Mouse (Mus musculus): ENCODE measurements around the gene Dedd2. TPM values are rescaled to one million over a fixed set of nuclear protein-coding genes. Genes with fewer than 3 reads are reported as not detected.

Gene Dedd2
- polyA plus RNA-seq, 1 experiment from 2014 or later = 11.5 TPM

- H3K4me3 ChIP-seq = no peak overlapping the region
- DNase-seq (ENCODE audit: low spot score) = no peak
- H3K4me1 ChIP-seq = peaks cover 20% of the 10 kb centered on the region
- H3K36me3 ChIP-seq = peaks cover 33% of the 10 kb centered on the region
- H3K27ac ChIP-seq = peak overlapping the region; percentile 26; the same call in 1 of the 2 replicates
- H3K9me3 ChIP-seq (replicated peaks) = no peaks in the 10 kb centered on the region
- no peaks in the 10 kb centered on the region for H3K27me3 ChIP-seq (ENCODE audit: low read depth, poor library complexity, severe bottlenecking)
- WGBS = 89% methylated on average over 20 of the region's 20 CpGs
Observed at GRCm38 (mm10) chr7:25203624-25204023, 16.8 kb downstream of the Dedd2 start.

DNA sequence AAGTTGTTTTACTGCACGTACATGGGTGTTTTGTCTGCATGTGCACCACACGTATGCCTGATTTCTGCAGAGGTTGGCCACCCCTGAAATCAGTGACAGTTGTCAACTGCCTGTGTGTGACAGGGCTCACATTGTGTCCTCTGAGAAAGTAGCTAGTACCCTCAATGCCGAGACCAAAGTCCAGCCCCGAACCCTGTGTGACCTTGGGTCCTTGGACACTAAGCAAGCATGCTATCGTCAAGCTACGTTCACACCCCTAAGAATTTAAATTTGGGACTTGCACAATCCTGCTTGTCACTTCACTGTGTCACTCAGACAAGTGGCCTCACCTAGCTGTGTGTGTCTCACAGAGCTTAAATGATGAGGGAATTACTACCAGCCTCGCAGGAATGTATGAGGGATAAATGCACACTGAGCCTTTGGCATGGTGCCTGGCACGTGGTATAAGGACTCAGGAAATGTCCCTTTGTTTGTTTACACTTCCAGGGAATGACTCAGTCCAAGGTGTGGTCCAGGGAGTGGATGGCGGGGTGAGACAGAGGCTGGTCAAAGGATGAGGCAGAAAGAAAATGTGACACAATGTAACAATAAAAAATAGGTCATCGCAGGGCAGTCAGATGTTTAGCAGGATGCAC, 22.9 kb downstream of the Dedd2 start:
- H3K36me3 ChIP-seq = peaks cover 10% of the 10 kb centered on the region; the same call in 1 of the 2 replicates
- H3K4me3 ChIP-seq = no peak overlapping the region
- no peak for DNase-seq (ENCODE audit: low spot score)
- H3K27ac ChIP-seq = no peak overlapping the region
- 76% methylated on average over 10 of the region's 10 CpGs for WGBS
- H3K27me3 ChIP-seq (ENCODE audit: low read depth, poor library complexity, severe bottlenecking) = no peaks in the 10 kb centered on the region
- H3K9me3 ChIP-seq (replicated peaks) = no peaks in the 10 kb centered on the region
- H3K4me1 ChIP-seq = peaks cover 8% of the 10 kb centered on the region; the same call in 1 of the 2 replicates

DNA sequence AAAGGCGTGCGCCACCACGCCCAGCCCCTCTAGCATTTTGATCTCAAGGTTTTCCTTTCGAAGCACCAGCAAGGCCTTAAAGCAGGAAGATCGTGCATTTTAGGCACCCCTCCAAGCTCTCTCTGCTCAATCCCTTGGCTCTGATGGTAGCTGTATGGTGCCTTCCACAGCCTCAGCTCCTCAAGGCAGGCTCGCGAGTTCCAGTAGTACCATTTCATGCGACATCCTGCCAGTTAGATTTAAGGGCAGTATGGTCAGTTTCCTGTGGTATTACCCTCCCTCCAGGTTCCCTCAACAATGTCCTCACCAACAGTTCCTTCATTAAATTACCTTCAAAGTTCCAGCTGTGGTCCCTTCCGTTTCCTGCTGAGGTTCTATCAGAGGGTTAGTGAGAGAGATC, 24.3 kb downstream of the Dedd2 start:
- 85% methylated on average over 9 of the region's 9 CpGs for WGBS
- no peak overlapping the region for H3K4me3 ChIP-seq
- H3K9me3 ChIP-seq (replicated peaks) = no peaks in the 10 kb centered on the region
- H3K4me1 ChIP-seq = peaks cover 1% of the 10 kb centered on the region; the same call in 1 of the 2 replicates
- no peak overlapping the region for H3K27ac ChIP-seq
- no peaks in the 10 kb centered on the region for H3K27me3 ChIP-seq (ENCODE audit: low read depth, poor library complexity, severe bottlenecking)
- no peaks in the 10 kb centered on the region for H3K36me3 ChIP-seq
- no peak for DNase-seq (ENCODE audit: low spot score)

DNA sequence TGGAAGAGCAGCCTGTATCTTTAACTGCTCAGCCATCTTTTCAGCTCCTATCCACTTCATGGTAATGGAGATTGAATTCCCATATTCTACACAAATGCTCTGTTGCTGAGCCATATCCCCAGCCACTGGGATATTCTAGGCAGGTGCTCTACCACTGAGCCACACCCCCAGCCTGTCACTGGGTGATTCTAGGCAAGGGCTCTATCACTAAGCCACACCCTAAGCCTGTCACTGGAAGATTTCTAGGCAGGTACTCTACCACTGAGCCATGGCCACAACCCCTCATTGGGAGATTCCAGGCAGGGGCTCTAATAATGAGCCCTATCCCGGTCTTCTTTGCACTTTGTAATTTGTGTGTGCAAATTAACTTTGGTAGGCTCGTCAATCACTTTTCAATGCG, 25.3 kb downstream of the Dedd2 start:
- H3K9me3 ChIP-seq (replicated peaks) = no peaks in the 10 kb centered on the region
- no peak for DNase-seq (ENCODE audit: low spot score)
- no peaks in the 10 kb centered on the region for H3K27me3 ChIP-seq (ENCODE audit: low read depth, poor library complexity, severe bottlenecking)
- H3K36me3 ChIP-seq = no peaks in the 10 kb centered on the region
- no peak overlapping the region for H3K4me3 ChIP-seq
- H3K4me1 ChIP-seq = no peaks in the 10 kb centered on the region
- WGBS = 75% methylated on average over 3 of the region's 3 CpGs
- no peak overlapping the region for H3K27ac ChIP-seq

GRCm38 (mm10) chr7:25192110-25192509, 28.3 kb downstream of the Dedd2 start:
- H3K27ac ChIP-seq = no peak overlapping the region
- WGBS = 81% methylated on average over 8 of the region's 8 CpGs
- no peaks in the 10 kb centered on the region for H3K27me3 ChIP-seq (ENCODE audit: low read depth, poor library complexity, severe bottlenecking)
- no peaks in the 10 kb centered on the region for H3K9me3 ChIP-seq (replicated peaks)
- DNase-seq (ENCODE audit: low spot score) = no peak
- H3K4me1 ChIP-seq = peaks cover 5% of the 10 kb centered on the region; the same call in 1 of the 2 replicates
- H3K4me3 ChIP-seq = no peak overlapping the region
- no peaks in the 10 kb centered on the region for H3K36me3 ChIP-seq

DNA sequence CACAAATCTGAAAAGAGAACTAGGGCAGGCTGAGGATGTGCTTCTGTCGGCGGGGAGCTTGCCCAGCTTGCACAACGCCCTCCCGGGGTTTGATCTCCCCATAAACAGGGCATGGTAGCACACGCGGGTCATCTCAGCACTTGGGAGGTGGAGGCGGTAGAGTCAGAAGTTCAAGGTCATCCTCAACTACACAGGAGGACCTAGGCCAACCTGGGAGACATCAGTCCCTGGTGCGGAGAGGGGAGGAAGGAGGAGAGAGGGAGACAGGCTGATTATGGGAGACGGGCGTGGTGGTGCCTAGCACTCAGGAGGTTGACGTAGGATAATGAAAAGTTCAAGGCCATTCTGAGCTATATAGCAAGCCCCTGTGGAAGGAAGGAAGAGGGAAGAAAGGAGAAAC, 29.6 kb downstream of the Dedd2 start:
- Histone ChIP-seq H3K27me3 (ENCODE audit: low read depth, poor library complexity, severe bottlenecking) (0 out of 2 replicates have a peak, but pooled peaks cover 2% of the 10 kb centered on the region), H3K4me1 (peaks cover 5% of the 10 kb centered on the region; the same call in 1 of the 2 replicates), H3K9me3 (replicated peaks) (no peaks in the 10 kb centered on the region), H3K36me3 (no peaks in the 10 kb centered on the region), H3K27ac (no peak overlapping the region), H3K4me3 (no peak overlapping the region)
- no peak for DNase-seq (ENCODE audit: low spot score)
- 87% methylated on average over 11 of the region's 11 CpGs for WGBS

DNA sequence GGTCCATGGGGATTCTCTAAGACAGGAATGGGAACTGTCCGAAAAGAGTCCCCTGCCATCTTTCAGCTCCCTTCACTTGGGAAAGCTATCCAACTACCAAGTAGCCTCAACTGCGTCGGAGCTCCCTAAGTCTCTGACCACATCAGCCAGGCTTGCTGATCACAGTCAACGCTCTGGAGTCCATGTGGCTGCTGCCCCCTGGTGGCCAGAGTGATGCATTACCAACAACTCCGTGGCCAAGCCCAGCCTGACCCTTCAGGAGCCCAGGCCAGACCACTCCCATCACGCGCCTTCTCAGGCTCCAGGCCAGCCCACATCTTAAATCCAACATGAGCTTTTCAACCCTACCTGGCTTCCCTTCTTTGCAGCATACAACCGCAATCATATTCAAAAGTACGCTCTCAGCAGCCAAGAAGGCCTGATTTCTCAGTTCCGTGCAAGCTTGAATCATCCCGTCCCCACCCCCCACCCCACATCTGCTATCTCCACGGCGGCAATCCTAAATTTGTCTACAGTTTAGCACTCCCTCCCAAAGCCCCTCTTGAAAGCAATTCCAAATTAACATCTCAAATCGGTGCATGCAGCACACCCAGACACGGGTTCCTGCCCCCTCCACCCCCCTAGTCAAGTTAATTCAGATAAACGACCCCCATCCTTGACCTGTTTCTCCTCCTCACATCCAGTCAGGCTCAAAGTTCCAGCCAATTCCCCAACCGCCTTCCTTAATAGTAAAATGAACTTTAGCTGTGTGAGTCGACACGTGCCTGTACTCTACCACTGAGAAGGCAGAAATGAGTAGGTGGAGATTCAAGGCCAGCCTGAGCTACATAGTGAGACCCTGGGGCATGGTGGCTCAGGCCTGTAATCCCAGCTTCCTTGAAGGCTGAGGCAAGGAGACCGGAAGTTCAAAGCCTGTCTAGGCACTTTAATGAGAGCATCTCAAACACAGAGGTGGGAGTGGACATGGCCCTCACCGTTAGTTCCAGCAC, 32.5 kb downstream of the Dedd2 start:
- Histone ChIP-seq H3K9me3 (replicated peaks) (no peaks in the 10 kb centered on the region), H3K4me1 (peaks cover 5% of the 10 kb centered on the region; the same call in 1 of the 2 replicates), H3K36me3 (no peaks in the 10 kb centered on the region), H3K27ac (no peak overlapping the region), H3K4me3 (no peak overlapping the region), H3K27me3 (ENCODE audit: low read depth, poor library complexity, severe bottlenecking) (peaks cover 30% of the 10 kb centered on the region)
- DNase-seq (ENCODE audit: low spot score) = peak; percentile 97
- WGBS = 22% methylated on average over 21 of the region's 21 CpGs

- Histone ChIP-seq H3K36me3 (no peaks in the 10 kb centered on the region), H3K27me3 (ENCODE audit: low read depth, poor library complexity, severe bottlenecking) (peaks cover 69% of the 10 kb centered on the region), H3K4me3 (no peak overlapping the region), H3K4me1 (peaks cover 32% of the 10 kb centered on the region), H3K9me3 (replicated peaks) (no peaks in the 10 kb centered on the region), H3K27ac (no peak overlapping the region)
- WGBS = 86% methylated on average over 6 of the region's 6 CpGs
- DNase-seq (ENCODE audit: low spot score) = no peak
Observed at GRCm38 (mm10) chr7:25184091-25184490, 36.3 kb downstream of the Dedd2 start.

DNA sequence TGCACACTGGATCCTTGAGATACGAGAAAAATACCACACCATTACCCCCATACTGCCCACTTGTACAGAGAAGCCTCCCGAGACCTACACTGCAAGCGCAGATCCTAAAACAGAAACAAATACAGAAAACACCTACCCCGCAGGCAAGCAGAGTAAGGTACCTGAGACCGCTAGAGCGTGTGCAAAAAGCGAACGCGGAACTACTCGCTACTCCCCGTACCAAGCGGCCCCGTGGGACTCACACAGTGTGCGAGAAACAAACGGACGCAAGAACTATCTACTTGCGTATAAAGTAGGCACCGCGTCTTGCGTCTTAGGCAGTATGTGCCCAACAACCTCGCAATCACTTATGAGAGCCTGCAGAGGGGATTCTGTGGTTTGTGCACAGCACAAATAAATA, 38.6 kb downstream of the Dedd2 start:
- DNase-seq (ENCODE audit: low spot score) = peak; percentile 40
- H3K4me3 ChIP-seq = peak overlapping the region; percentile 24
- H3K27ac ChIP-seq = no peak overlapping the region

DNA sequence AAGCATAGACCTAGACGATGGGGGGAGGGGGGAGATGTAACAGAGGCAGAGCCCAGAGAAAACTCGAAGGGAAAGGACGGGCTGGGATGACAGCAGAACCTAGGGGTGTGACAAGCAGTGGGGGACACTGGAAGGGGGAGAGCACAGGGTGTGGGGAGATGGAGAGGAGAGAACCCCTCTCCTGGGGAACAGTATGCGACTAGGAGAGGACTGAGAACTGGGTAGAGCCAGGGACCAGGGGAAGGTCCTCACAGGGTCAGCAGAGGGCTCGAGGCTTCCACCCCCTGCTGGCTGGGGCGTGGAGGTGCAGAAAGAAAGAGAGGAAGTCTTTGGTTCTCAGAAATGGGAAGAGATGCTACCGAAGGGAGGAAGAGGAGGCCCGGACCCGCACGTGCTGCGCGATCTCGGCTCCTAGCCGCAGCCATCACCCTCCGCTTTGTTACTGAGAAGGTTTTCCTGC, 39.1 kb downstream of the Dedd2 start:
- H3K4me3 ChIP-seq = peak overlapping the region; percentile 24
- no peaks in the 10 kb centered on the region for H3K9me3 ChIP-seq (replicated peaks)
- peaks cover 36% of the 10 kb centered on the region for H3K4me1 ChIP-seq
- DNase-seq (ENCODE audit: low spot score) = peak; percentile 75
- no peaks in the 10 kb centered on the region for H3K36me3 ChIP-seq
- WGBS = under 1% methylated on average over 15 of the region's 15 CpGs
- peaks cover 96% of the 10 kb centered on the region for H3K27me3 ChIP-seq (ENCODE audit: low read depth, poor library complexity, severe bottlenecking)
- no peak overlapping the region for H3K27ac ChIP-seq

More for the DNA sequence above, 38.6 kb downstream of the Dedd2 start:
- Histone ChIP-seq H3K27me3 (ENCODE audit: low read depth, poor library complexity, severe bottlenecking) (peaks cover 92% of the 10 kb centered on the region), H3K9me3 (replicated peaks) (no peaks in the 10 kb centered on the region), H3K4me1 (peaks cover 36% of the 10 kb centered on the region), H3K36me3 (no peaks in the 10 kb centered on the region)
- 4% methylated on average over 21 of the region's 21 CpGs for WGBS

GRCm38 (mm10) chr7:25180512-25180911, 39.9 kb downstream of the Dedd2 start:
- H3K27me3 ChIP-seq (ENCODE audit: low read depth, poor library complexity, severe bottlenecking) = peaks cover 100% of the 10 kb centered on the region
- no peaks in the 10 kb centered on the region for H3K9me3 ChIP-seq (replicated peaks)
- peak overlapping the region; percentile 71; the same call in 1 of the 2 replicates for H3K4me3 ChIP-seq
- peaks cover 36% of the 10 kb centered on the region for H3K4me1 ChIP-seq
- 6% methylated on average over 6 of the region's 6 CpGs for WGBS
- no peak overlapping the region for H3K27ac ChIP-seq
- no peaks in the 10 kb centered on the region for H3K36me3 ChIP-seq
- no peak for DNase-seq (ENCODE audit: low spot score)

DNA sequence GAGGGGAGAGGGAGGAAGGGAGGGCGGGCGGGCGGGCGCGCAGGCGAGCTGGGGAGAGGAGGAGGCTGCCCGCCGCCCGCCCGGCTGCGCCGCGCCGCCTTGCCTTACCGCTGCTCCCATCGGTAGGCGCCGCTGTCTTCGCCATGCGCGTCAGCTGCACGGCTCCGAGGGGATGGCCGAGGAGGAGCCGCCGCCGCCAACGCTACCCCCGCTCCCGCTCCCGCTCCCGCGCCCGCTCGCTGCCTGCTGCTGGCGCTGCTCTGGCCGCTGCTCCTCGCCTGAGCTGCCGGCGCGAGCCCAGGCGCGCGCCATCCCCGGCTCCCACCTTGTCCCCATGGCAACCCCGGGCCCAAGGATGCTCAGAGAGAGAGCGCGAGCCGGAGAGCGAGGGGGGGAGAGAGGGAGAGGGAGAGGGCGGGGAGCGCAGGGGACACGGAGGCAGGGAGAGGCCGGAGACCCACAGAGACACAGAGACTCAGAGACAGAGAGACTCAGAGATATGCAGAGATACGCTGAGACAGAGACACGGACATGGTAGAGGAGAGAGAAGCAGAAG, 40.7 kb downstream of the Dedd2 start, which contains the start of gene Pou2f2:
Pou2f2 (minus strand) TSS at position 121 of the 556 bp plus-strand sequence.
- H3K9me3 ChIP-seq (replicated peaks) = no peaks in the 10 kb centered on the region
- peaks cover 36% of the 10 kb centered on the region for H3K4me1 ChIP-seq
- H3K27ac ChIP-seq = peak within 1 kb of the TSS; percentile 72

More for the DNA sequence above, 40.7 kb downstream of the Dedd2 start, which contains the start of gene Pou2f2:
- under 1% methylated on average over 46 of the region's 56 CpGs for WGBS
- DNase-seq (ENCODE audit: low spot score) = peak; percentile 90
- H3K4me3 ChIP-seq = peak within 1 kb of the TSS; percentile 71
- H3K36me3 ChIP-seq = no peaks in the 10 kb centered on the region
- H3K27me3 ChIP-seq (ENCODE audit: low read depth, poor library complexity, severe bottlenecking) = peaks cover 100% of the 10 kb centered on the region

All from limb, embryonic 10.5 days (tissue).